Mouse (Mus musculus) liver, postnatal 0 days (tissue): Measurements from ENCODE around the gene Fam111a. TPM values are rescaled to one million over a fixed set of nuclear protein-coding genes. Genes with fewer than 3 reads are reported as not detected.

ENCODE experiments used
- ATAC-seq: fragments of 200-750 bp; cut with Nextera tagmentation; 2 replicates; pipeline ENCODE4 v1.8.0; 2017; ENCODE audit warnings: mild to moderate bottlenecking, moderate library complexity
- DNase-seq: peaks from one replicate; pipeline ENCODE4 v3.0.0-alpha.2; 2016
- H3K27ac ChIP-seq: fragments of 300-500 bp; sonication (generic); 2 replicates; pipeline ENCODE4 v1.5.1; 2014; ENCODE audit warnings: antibody characterized with exemption, moderate library complexity, mild to moderate bottlenecking, low read depth
- H3K27me3 ChIP-seq: fragments of 300-500 bp; sonication (generic); 2 replicates; pipeline ENCODE4 v1.6.1; 2014; ENCODE audit warnings: low read length, control low read depth, mixed read lengths; ENCODE audit not compliant: insufficient read depth
- H3K36me3 ChIP-seq: fragments of 300-500 bp; sonication (generic); replicated peaks from 2 replicates; pipeline ENCODE4 v1.6.1; 2014; ENCODE audit warnings: mild to moderate bottlenecking, control low read depth, low read length, moderate library complexity, mixed read lengths; ENCODE audit not compliant: insufficient read depth
- H3K4me1 ChIP-seq: fragments of 300-500 bp; sonication (generic); 2 replicates; pipeline ENCODE4 v1.6.1; 2014; ENCODE audit warnings: antibody characterized with exemption, mild to moderate bottlenecking, control low read depth; ENCODE audit not compliant: insufficient read depth
- H3K4me2 ChIP-seq: fragments of 300-500 bp; sonication (generic); 2 replicates; pipeline ENCODE4 v1.6.1; 2014; ENCODE audit warnings: low read depth, mild to moderate bottlenecking, low read length, moderate library complexity, mixed read lengths
- H3K4me3 ChIP-seq: fragments of 300-500 bp; sonication (generic); 2 replicates; pipeline ENCODE4 v1.5.1; 2014; ENCODE audit warnings: low read depth, low read length
- H3K9ac ChIP-seq: fragments of 300-500 bp; sonication (generic); replicated peaks from 2 replicates; pipeline ENCODE4 v1.6.1; 2014; ENCODE audit warnings: mild to moderate bottlenecking, moderate library complexity
- H3K9me3 ChIP-seq: fragments of 300-500 bp; sonication (generic); 2 replicates; pipeline ENCODE4 v1.6.1; 2016; ENCODE audit warnings: mild to moderate bottlenecking, control low read depth, low read length, mixed read lengths
- CTCF ChIP-seq: sonication (generic); IDR thresholded peaks from 2 replicates; pipeline ENCODE4 v1.5.1; 2016; ENCODE audit warnings: antibody characterized with exemption, low read depth
- EP300 ChIP-seq: IDR thresholded peaks from 2 replicates; pipeline ENCODE4 v1.6.1; 2016; ENCODE audit warnings: antibody characterized with exemption, low read depth, mild to moderate bottlenecking
- WGBS: fragments of 180-500 bp; shearing (Covaris S2); extraction: QIAGEN DNeasy Blood & Tissue Kit; methylation state at CpG from one replicate; pipeline ENCODE4 v1.1.7; 2014; ENCODE audit not compliant: insufficient replicate concordance; 5-methylcytosine and 5-hydroxymethylcytosine counted together
- polyA plus RNA-seq: library from polyadenylated mRNA; unstranded; fragments of >200 nt; fragmentation: Nextera tagmentation; extraction: Ambion mirVana; gene quantifications from 2 replicates; pipeline ENCODE4 v1.2.1, GENCODE M21; 2015

Fam111a gene
- polyA plus RNA-seq, 1 experiment from 2014 or later: 15.4 TPM

GRCm38 (mm10) chr19:12576639-12577038 is 31.1 kb downstream of the Fam111a start:
- Histone ChIP-seq H3K36me3 (peaks cover 20% of the 10 kb centered on the region), H3K4me1 (peaks cover 10% of the 10 kb centered on the region), H3K9me3 (no peaks in the 10 kb centered on the region), H3K4me2 (0 out of 2 replicates have a peak overlapping the region, but pooled peaks have one; percentile 13), H3K9ac (no peak overlapping the region), H3K27me3 (no peaks in the 10 kb centered on the region), H3K27ac (no peak overlapping the region), H3K4me3 (no peak overlapping the region)
- TF ChIP-seq EP300 (no peak), CTCF (no peak)
- DNase-seq (no peak), ATAC-seq (no peak)
- 60% methylated on average over 2 of the region's 2 CpGs for WGBS

- no peak for DNase-seq
- 40% methylated on average over 4 of the region's 4 CpGs for WGBS
- no peaks in the 10 kb centered on the region for H3K9me3 ChIP-seq
Measured at GRCm38 (mm10) chr19:12585310-12585709, 39.8 kb downstream of the Fam111a start.

GRCm38 (mm10) chr19:12591908-12592307 is 46.4 kb downstream of the Fam111a start:
- no peaks in the 10 kb centered on the region for H3K9me3 ChIP-seq
- no peak for TF ChIP-seq EP300
- peak; percentile 92 for TF ChIP-seq CTCF
- ATAC-seq (peak; percentile 22; the same call in 1 of the 2 replicates), DNase-seq (peak; percentile 65)
- H3K27me3 ChIP-seq: no peaks in the 10 kb centered on the region
- peaks cover 22% of the 10 kb centered on the region for H3K36me3 ChIP-seq
- H3K4me3 ChIP-seq: no peak overlapping the region
- H3K4me2 ChIP-seq: no peak overlapping the region
- 7% methylated on average over 1 of the region's 1 CpGs for WGBS
- H3K9ac ChIP-seq: no peak overlapping the region
- H3K27ac ChIP-seq: no peak overlapping the region
- peaks cover 6% of the 10 kb centered on the region; the same call in 1 of the 2 replicates for H3K4me1 ChIP-seq

More at GRCm38 (mm10) chr19:12585310-12585709, 39.8 kb downstream of the Fam111a start:
- ATAC-seq: peak; percentile 36
- TF ChIP-seq CTCF: no peak
- TF ChIP-seq EP300: 0 out of 2 replicates have a peak, but pooled peaks have one; percentile 14
- Histone ChIP-seq H3K9ac (no peak overlapping the region), H3K4me1 (no peaks in the 10 kb centered on the region), H3K27ac (peak overlapping the region; percentile 74), H3K27me3 (no peaks in the 10 kb centered on the region), H3K4me3 (no peak overlapping the region), H3K36me3 (peaks cover 46% of the 10 kb centered on the region), H3K4me2 (no peak overlapping the region)

- no peak for TF ChIP-seq EP300
- TF ChIP-seq CTCF: no peak
- Histone ChIP-seq H3K27me3 (no peaks in the 10 kb centered on the region), H3K4me1 (peaks cover 6% of the 10 kb centered on the region; the same call in 1 of the 2 replicates), H3K36me3 (no peaks in the 10 kb centered on the region), H3K9me3 (no peaks in the 10 kb centered on the region), H3K4me2 (peak overlapping the region; percentile 94; the same call in 1 of the 2 replicates), H3K4me3 (no peak overlapping the region), H3K27ac (no peak overlapping the region), H3K9ac (no peak overlapping the region)
- ATAC-seq (no peak), DNase-seq (no peak)
- WGBS: 53% methylated on average over 2 of the region's 2 CpGs
Measured at GRCm38 (mm10) chr19:12595135-12595529, 49.6 kb downstream of the Fam111a start.

GRCm38 (mm10) chr19:12595530-12596289 is 50.2 kb downstream of the Fam111a start:
- no peaks in the 10 kb centered on the region for H3K9me3 ChIP-seq
- ATAC-seq (peak; percentile 82), DNase-seq (peak; percentile 70)
- H3K4me1 ChIP-seq: peaks cover 6% of the 10 kb centered on the region; the same call in 1 of the 2 replicates
- no peaks in the 10 kb centered on the region for H3K27me3 ChIP-seq
- peak overlapping the region; percentile 53 for H3K4me3 ChIP-seq
- peak overlapping the region; percentile 94 for H3K4me2 ChIP-seq
- TF ChIP-seq CTCF (peak; percentile 67), EP300 (no peak)
- under 1% methylated on average over 45 of the region's 49 CpGs for WGBS
- no peaks in the 10 kb centered on the region for H3K36me3 ChIP-seq
- peak overlapping the region; percentile 77 for H3K27ac ChIP-seq
- peak overlapping the region; percentile 70 for H3K9ac ChIP-seq

GRCm38 (mm10) chr19:12596290-12597072 is 50.9 kb downstream of the Fam111a start:
- Histone ChIP-seq H3K27ac (peak overlapping the region; percentile 77), H3K27me3 (no peaks in the 10 kb centered on the region), H3K36me3 (no peaks in the 10 kb centered on the region), H3K4me3 (peak overlapping the region; percentile 53), H3K4me1 (peaks cover 6% of the 10 kb centered on the region; the same call in 1 of the 2 replicates), H3K9ac (peak overlapping the region; percentile 70), H3K4me2 (peak overlapping the region; percentile 94), H3K9me3 (no peaks in the 10 kb centered on the region)
- 19% methylated on average over 23 of the region's 23 CpGs for WGBS
- TF ChIP-seq EP300: no peak
- TF ChIP-seq CTCF: no peak
- no peak for ATAC-seq
- no peak for DNase-seq
